Mouse (Mus musculus): ENCODE measurements around the gene Pnrc1. TPM values are rescaled to one million over a fixed set of nuclear protein-coding genes. Genes with fewer than 3 reads are reported as not detected.

The Pnrc1 gene
- polyA plus RNA-seq (2012; rRNA removed; ENCODE audit: low replicate concordance), result 91.7 and 553 TPM in 2 replicates

DNA sequence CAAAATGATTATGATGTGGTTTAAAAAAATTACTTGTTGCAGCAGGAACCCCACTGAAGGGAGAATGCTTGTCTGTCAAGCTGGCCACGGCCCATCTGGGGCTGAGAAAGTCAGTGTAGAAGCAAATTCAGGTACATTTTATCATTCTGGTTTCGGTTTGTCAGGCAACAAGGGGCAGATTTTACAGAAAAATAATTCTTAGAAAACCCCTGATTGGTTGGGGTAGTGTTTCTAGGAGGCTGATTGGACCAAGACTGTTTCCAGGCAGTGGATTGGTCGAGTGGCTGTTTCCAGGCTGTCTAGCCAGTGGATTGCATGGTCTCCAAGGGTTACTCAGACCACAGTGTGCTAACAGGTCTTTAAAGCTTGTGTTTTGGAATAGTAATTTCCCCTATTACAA lies at the start of gene Pnrc1:
Gene Pnrc1 (minus strand): TSS at position 162 of the 400 bp plus-strand sequence.

DNA sequence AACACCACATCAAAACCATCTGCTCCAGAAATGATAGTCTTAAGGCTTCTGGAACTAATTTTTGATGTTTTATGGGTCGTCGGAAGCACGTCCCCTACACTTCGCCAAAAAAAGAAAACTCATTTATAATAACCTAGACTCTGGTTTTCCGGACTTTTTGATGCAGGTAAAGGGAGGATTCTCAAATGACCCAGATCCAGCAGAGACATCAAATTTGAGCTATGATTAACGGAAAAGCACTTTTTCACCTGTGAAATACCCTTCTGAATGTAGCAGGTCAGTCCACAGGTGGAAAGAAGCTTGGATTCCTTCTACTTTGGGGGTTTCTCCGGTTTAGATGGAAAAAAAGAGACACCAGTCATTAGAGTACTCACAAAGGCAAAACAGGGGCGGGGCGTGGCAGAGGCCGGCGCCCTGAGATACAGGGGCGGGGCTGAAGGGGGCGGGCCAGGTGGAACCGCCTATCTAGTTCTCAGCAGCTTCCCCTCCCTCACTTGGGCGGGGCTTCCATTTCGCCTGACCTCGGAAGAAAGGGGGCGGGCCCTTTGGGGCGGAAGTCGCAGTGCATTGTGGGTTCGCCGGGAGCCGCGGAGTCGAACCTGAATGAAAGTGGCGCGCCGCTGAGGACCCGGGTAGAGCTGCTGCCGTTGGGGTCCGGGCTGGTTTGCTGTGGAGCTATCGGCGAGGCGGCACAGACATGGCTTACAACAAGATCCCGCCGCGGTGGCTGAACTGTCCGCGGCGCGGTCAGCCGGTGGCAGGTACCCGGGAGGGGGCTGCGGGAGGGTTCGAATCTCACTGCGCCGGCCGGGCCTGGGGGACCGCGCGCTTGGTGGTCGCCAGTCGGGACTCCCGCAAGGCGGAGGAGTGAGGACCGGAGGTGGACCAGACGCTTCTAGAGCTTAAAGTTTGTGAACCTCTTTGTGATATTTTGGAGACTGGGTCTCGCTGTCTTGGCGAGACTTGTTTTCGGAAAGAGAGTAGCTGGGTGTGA lies 20.1 kb upstream of the Pnrc1 start, which contains the start of gene Rngtt:
Gene Rngtt (plus strand): TSS at position 548 of the 994 bp plus-strand sequence.

GRCm38 (mm10) chr4:33208881-33209841 lies 80.8 kb downstream of the Pnrc1 start, which contains the start of gene Srsf12:
Gene Srsf12, plus strand, starts transcription at chr4:33208991.

Other genes with a start within 250 kb of the Pnrc1 start
- 0.53 and 0.95 TPM in 2 replicates for gene Gabrr2, start 227.2 kb downstream of the Pnrc1 start, polyA plus RNA-seq (2012; rRNA removed; ENCODE audit: low replicate concordance)
- gene Gabrr1, start 157.6 kb downstream of the Pnrc1 start, polyA plus RNA-seq (2012; rRNA removed; ENCODE audit: low replicate concordance), result not detected in 2 replicates
- gene Pm20d2, start 100.4 kb downstream of the Pnrc1 start, polyA plus RNA-seq (2012; rRNA removed; ENCODE audit: low replicate concordance), result 5.9 and 7.7 TPM in 2 replicates
- gene Srsf12, start 81.2 kb downstream of the Pnrc1 start, polyA plus RNA-seq (2012; rRNA removed; ENCODE audit: low replicate concordance), result not detected in 2 replicates
- gene Rngtt, start 20.1 kb upstream of the Pnrc1 start, polyA plus RNA-seq (2012; rRNA removed; ENCODE audit: low replicate concordance), result 0.78 and 1.0 TPM in 2 replicates